Mouse (Mus musculus) ES-E14 (cell line): Measurements from ENCODE around the gene Akap1. TPM values are rescaled to one million over a fixed set of nuclear protein-coding genes. Genes with fewer than 3 reads are reported as not detected.

ENCODE experiments used
- DNase-seq: peaks from one replicate; pipeline ENCODE4 v3.0.0-alpha.2; 2013; ENCODE audit warnings: low read depth, low spot score
- H3K27ac ChIP-seq: 2 replicates; pipeline ENCODE4 v1.5.1; 2012; ENCODE audit warnings: low read depth, mild to moderate bottlenecking, low read length, moderate library complexity, mixed read lengths; ENCODE audit not compliant: poor library complexity, insufficient read depth, severe bottlenecking
- H3K36me3 ChIP-seq: 2 replicates; pipeline ENCODE4 v1.6.1; 2012; ENCODE audit warnings: mild to moderate bottlenecking, low read length, moderate library complexity, mixed read lengths; ENCODE audit not compliant: control insufficient read depth, poor library complexity, insufficient read depth, severe bottlenecking
- H3K4me1 ChIP-seq, 2 experiments: fragments of 150-350 bp in 1 of 2; sonication (generic) in 1 of 2; 2 replicates each; pipeline ENCODE4 v1.6.1; 2012; ENCODE audit warnings: low read length in 2 of 2, mild to moderate bottlenecking in 1 of 2, mixed read lengths in 1 of 2; ENCODE audit not compliant: control insufficient read depth in 2 of 2, insufficient read depth in 2 of 2, poor library complexity in 1 of 2
- H3K4me3 ChIP-seq, 2 experiments: fragments of 150-350 bp in 1 of 2; sonication (generic) in 1 of 2; 2 replicates each; pipeline ENCODE4 v1.5.1; 2012; ENCODE audit warnings: low read length in 2 of 2, low read depth in 1 of 2, mild to moderate bottlenecking in 1 of 2, mixed read lengths in 1 of 2; ENCODE audit not compliant: insufficient read depth in 1 of 2, poor library complexity in 1 of 2, severe bottlenecking in 1 of 2
- H3K9ac ChIP-seq: 2 replicates; pipeline ENCODE4 v1.6.1; 2012; ENCODE audit warnings: low read depth, mild to moderate bottlenecking, low read length, mixed read lengths; ENCODE audit not compliant: poor library complexity, insufficient read depth, severe bottlenecking
- H3K9me3 ChIP-seq: fragments of 150-350 bp; sonication (generic); 2 replicates; pipeline ENCODE4 v1.6.1; 2012; ENCODE audit warnings: low read depth, mild to moderate bottlenecking, low read length; ENCODE audit not compliant: control insufficient read depth, insufficient read depth
- CHD2 ChIP-seq: IDR thresholded peaks from 2 replicates; pipeline ENCODE4 v1.6.1; 2014; ENCODE audit warnings: mild to moderate bottlenecking, low read depth, low read length, inconsistent platforms
- HCFC1 ChIP-seq: IDR thresholded peaks from 2 replicates; pipeline ENCODE4 v1.6.1; 2012; ENCODE audit warnings: low read length, inconsistent platforms, borderline replicate concordance; ENCODE audit not compliant: insufficient read depth
- MAFK ChIP-seq: IDR thresholded peaks from 2 replicates; pipeline ENCODE4 v1.6.1; 2014; ENCODE audit warnings: mild to moderate bottlenecking, low read depth, low read length, inconsistent platforms; ENCODE audit not compliant: insufficient read depth
- ZC3H11A ChIP-seq: IDR thresholded peaks from 2 replicates; pipeline ENCODE4 v1.6.1; 2012; ENCODE audit warnings: low read depth, mild to moderate bottlenecking, inconsistent platforms, low read length, borderline replicate concordance
- ZNF384 ChIP-seq: IDR thresholded peaks from 2 replicates; pipeline ENCODE4 v1.6.1; 2012; ENCODE audit warnings: low read depth, low read length, inconsistent platforms
- in situ Hi-C, 2 experiments: fragments of 600-800 bp; cut with MboI; formaldehyde crosslinking; loops; one replicate each; pipeline ENCODE4 v1.15.1; 2025; ENCODE audit warnings: low sequenced_read_pairs in 2 of 2, inconsistent platforms in 1 of 2; ENCODE audit not compliant: unreplicated experiment in 2 of 2
- total RNA-seq: library from RNA; depleted of rRNA; stranded (reverse); fragments of 300-350 nt; gene quantifications from 2 replicates; pipeline ENCODE4 v1.2.3, GENCODE M21; 2012

Akap1 gene
- total RNA-seq, 1 experiment, result 184 TPM

GRCm38 (mm10) chr11:88842315-88842975 is 21.9 kb downstream of the Akap1 start:
- in situ Hi-C loops, result no loop called here
- no peak overlapping the region for H3K9ac ChIP-seq
- DNase-seq, result no peak
- H3K36me3 ChIP-seq, result peaks cover 70% of the 10 kb centered on the region
- peaks cover under 1 to 28% of the 10 kb centered on the region in 2 experiments; a peak in 3 of 4 replicates for H3K4me1 ChIP-seq
- H3K4me3 ChIP-seq, result no peak overlapping the region; a peak in 1 of 4 replicates
- no peak for TF ChIP-seq CHD2
- peak; percentile 68 for TF ChIP-seq ZNF384
- H3K9me3 ChIP-seq, result no peaks in the 10 kb centered on the region
- no peak overlapping the region for H3K27ac ChIP-seq

GRCm38 (mm10) chr11:88841406-88841805 is 23.0 kb downstream of the Akap1 start:
- Histone ChIP-seq H3K9me3 (no peaks in the 10 kb centered on the region), H3K4me3 (no peak overlapping the region), H3K4me1 (peaks cover 0 to 30% of the 10 kb centered on the region in 2 experiments; a peak in 2 of 4 replicates), H3K27ac (no peak overlapping the region), H3K9ac (no peak overlapping the region), H3K36me3 (peaks cover 75% of the 10 kb centered on the region)
- in situ Hi-C loops, result no loop called here
- DNase-seq, result no peak
- TF ChIP-seq ZC3H11A, result no peak
- no peak for TF ChIP-seq MAFK
- no peak for TF ChIP-seq HCFC1
- TF ChIP-seq CHD2, result no peak
- TF ChIP-seq ZNF384, result no peak

- no peak for DNase-seq
- peaks cover 0 to 25% of the 10 kb centered on the region in 2 experiments; a peak in 2 of 4 replicates for H3K4me1 ChIP-seq
- peaks cover 75% of the 10 kb centered on the region for H3K36me3 ChIP-seq
- no peak overlapping the region for H3K27ac ChIP-seq
- in situ Hi-C loops, result no loop called here
- no peak overlapping the region for H3K4me3 ChIP-seq
- H3K9ac ChIP-seq, result no peak overlapping the region
- TF ChIP-seq ZC3H11A, result no peak
- TF ChIP-seq MAFK, result no peak
- TF ChIP-seq CHD2, result no peak
- no peaks in the 10 kb centered on the region for H3K9me3 ChIP-seq
These were observed 23.5 kb downstream of the Akap1 start for GRCm38 (mm10) chr11:88840724-88841350.

GRCm38 (mm10) chr11:88840292-88840691 is 24.1 kb downstream of the Akap1 start:
- Histone ChIP-seq H3K36me3 (peaks cover 72% of the 10 kb centered on the region), H3K9ac (no peak overlapping the region), H3K27ac (no peak overlapping the region), H3K4me3 (no peak overlapping the region), H3K9me3 (no peaks in the 10 kb centered on the region), H3K4me1 (peaks cover 0 to 23% of the 10 kb centered on the region in 2 experiments; a peak in 2 of 4 replicates)
- in situ Hi-C loops, result no loop called here
- no peak for DNase-seq
- TF ChIP-seq CHD2 (no peak), ZNF384 (no peak), HCFC1 (no peak), ZC3H11A (no peak), MAFK (no peak)
